Mouse (Mus musculus) hindbrain, embryonic 16.5 days (tissue): ENCODE results near the gene Marc2. TPM values are rescaled to one million over a fixed set of nuclear protein-coding genes. Genes with fewer than 3 reads are reported as not detected.

Source experiments
- ATAC-seq: fragments of 200-750 bp; cut with Nextera tagmentation; 2 replicates; pipeline ENCODE4 v1.8.0; 2017; ENCODE audit warnings: moderate TSS enrichment, moderate library complexity
- H3K27ac ChIP-seq: fragments of 300-500 bp; sonication (generic); 2 replicates; pipeline ENCODE4 v1.5.1; 2014; ENCODE audit warnings: low read depth, mild to moderate bottlenecking, control low read depth, low read length, moderate library complexity
- H3K27me3 ChIP-seq: fragments of 300-500 bp; sonication (generic); replicated peaks from 2 replicates; pipeline ENCODE4 v1.6.1; 2014; ENCODE audit warnings: low read length; ENCODE audit not compliant: control insufficient read depth, insufficient read depth
- H3K36me3 ChIP-seq: fragments of 300-500 bp; sonication (generic); 2 replicates; pipeline ENCODE4 v1.6.1; 2014; ENCODE audit warnings: mild to moderate bottlenecking, low read length, moderate library complexity, mixed read lengths; ENCODE audit not compliant: control insufficient read depth, insufficient read depth
- H3K4me1 ChIP-seq: fragments of 300-500 bp; sonication (generic); 2 replicates; pipeline ENCODE4 v1.6.1; 2014; ENCODE audit warnings: low read depth, low read length; ENCODE audit not compliant: control insufficient read depth, insufficient read depth
- H3K4me2 ChIP-seq: fragments of 300-500 bp; sonication (generic); 2 replicates; pipeline ENCODE4 v1.6.1; 2014; ENCODE audit warnings: mild to moderate bottlenecking, low read length, control low read depth, moderate library complexity
- H3K4me3 ChIP-seq: fragments of 300-500 bp; sonication (generic); 2 replicates; pipeline ENCODE4 v1.5.1; 2014; ENCODE audit warnings: mild to moderate bottlenecking, low read length, control low read depth, moderate library complexity
- H3K9ac ChIP-seq: fragments of 300-500 bp; sonication (generic); 2 replicates; pipeline ENCODE4 v1.6.1; 2014; ENCODE audit warnings: low read depth, mild to moderate bottlenecking, control low read depth, low read length, moderate library complexity
- H3K9me3 ChIP-seq: fragments of 300-500 bp; sonication (generic); 2 replicates; pipeline ENCODE4 v1.6.1; 2014; ENCODE audit warnings: mild to moderate bottlenecking, low read length, moderate library complexity; ENCODE audit not compliant: control insufficient read depth
- WGBS: fragments of 180-500 bp; shearing (Covaris S2); extraction: QIAGEN DNeasy Blood & Tissue Kit; methylation state at CpG from one replicate; pipeline ENCODE4 v1.1.7; 2014; 5-methylcytosine and 5-hydroxymethylcytosine counted together
- polyA plus RNA-seq: library from polyadenylated mRNA; unstranded; fragments of >200 nt; fragmentation: Nextera tagmentation; extraction: Ambion mirVana; gene quantifications from 2 replicates; pipeline ENCODE4 v1.2.1, GENCODE M21; 2015

Marc2 gene
- polyA plus RNA-seq, 1 experiment from 2014 or later = 129 TPM

GRCm38 (mm10) chr1:184860276-184860675, 14.0 kb upstream of the Marc2 start:
- H3K4me2 ChIP-seq = no peak overlapping the region
- no peak overlapping the region for H3K27ac ChIP-seq

GRCm38 (mm10) chr1:184858253-184858652, 12.0 kb upstream of the Marc2 start:
- no peak overlapping the region for H3K9ac ChIP-seq
- no peak overlapping the region for H3K27ac ChIP-seq
- no peak for ATAC-seq
- 93% methylated on average over 1 of the region's 1 CpGs for WGBS
- H3K27me3 ChIP-seq = no peaks in the 10 kb centered on the region
- H3K36me3 ChIP-seq = no peaks in the 10 kb centered on the region
- no peak overlapping the region for H3K4me2 ChIP-seq
- no peaks in the 10 kb centered on the region for H3K4me1 ChIP-seq
- H3K9me3 ChIP-seq = no peaks in the 10 kb centered on the region
- H3K4me3 ChIP-seq = no peak overlapping the region

More at GRCm38 (mm10) chr1:184860276-184860675, 14.0 kb upstream of the Marc2 start:
- Histone ChIP-seq H3K4me1 (no peaks in the 10 kb centered on the region), H3K36me3 (no peaks in the 10 kb centered on the region), H3K9me3 (no peaks in the 10 kb centered on the region), H3K4me3 (no peak overlapping the region), H3K9ac (no peak overlapping the region), H3K27me3 (no peaks in the 10 kb centered on the region)
- no peak for ATAC-seq
- 65% methylated on average over 3 of the region's 3 CpGs for WGBS

- Histone ChIP-seq H3K4me1 (no peaks in the 10 kb centered on the region), H3K4me3 (no peak overlapping the region), H3K27ac (no peak overlapping the region), H3K4me2 (no peak overlapping the region), H3K27me3 (no peaks in the 10 kb centered on the region), H3K9ac (no peak overlapping the region), H3K9me3 (no peaks in the 10 kb centered on the region), H3K36me3 (no peaks in the 10 kb centered on the region)
- ATAC-seq = no peak
- 88% methylated on average over 9 of the region's 9 CpGs for WGBS
Measured at GRCm38 (mm10) chr1:184857216-184857615, 11.0 kb upstream of the Marc2 start.

GRCm38 (mm10) chr1:184853922-184854321, 7.7 kb upstream of the Marc2 start:
- 67% methylated on average over 3 of the region's 3 CpGs for WGBS
- Histone ChIP-seq H3K27ac (no peak overlapping the region), H3K4me1 (peaks cover 4% of the 10 kb centered on the region)

GRCm38 (mm10) chr1:184853339-184853738, 7.1 kb upstream of the Marc2 start:
- Histone ChIP-seq H3K4me1 (peaks cover 4% of the 10 kb centered on the region), H3K36me3 (no peaks in the 10 kb centered on the region), H3K27ac (no peak overlapping the region), H3K9ac (no peak overlapping the region), H3K4me2 (peak overlapping the region; percentile 5; the same call in 1 of the 2 replicates), H3K27me3 (no peaks in the 10 kb centered on the region), H3K9me3 (no peaks in the 10 kb centered on the region), H3K4me3 (no peak overlapping the region)
- WGBS = 35% methylated on average over 5 of the region's 5 CpGs
- ATAC-seq = no peak

More at GRCm38 (mm10) chr1:184853922-184854321, 7.7 kb upstream of the Marc2 start:
- Histone ChIP-seq H3K36me3 (no peaks in the 10 kb centered on the region), H3K9ac (no peak overlapping the region), H3K27me3 (no peaks in the 10 kb centered on the region), H3K4me3 (no peak overlapping the region), H3K4me2 (no peak overlapping the region), H3K9me3 (no peaks in the 10 kb centered on the region)
- no peak for ATAC-seq

GRCm38 (mm10) chr1:184851741-184852618, 5.7 kb upstream of the Marc2 start:
- no peaks in the 10 kb centered on the region for H3K27me3 ChIP-seq

GRCm38 (mm10) chr1:184851166-184851565, 4.9 kb upstream of the Marc2 start:
- H3K27ac ChIP-seq = no peak overlapping the region
- 54% methylated on average over 7 of the region's 7 CpGs for WGBS
- no peak overlapping the region; the same call in 1 of the 2 replicates for H3K4me2 ChIP-seq
- ATAC-seq = no peak
- H3K9me3 ChIP-seq = no peaks in the 10 kb centered on the region
- H3K36me3 ChIP-seq = no peaks in the 10 kb centered on the region
- peaks cover 8% of the 10 kb centered on the region for H3K4me1 ChIP-seq
- H3K9ac ChIP-seq = no peak overlapping the region
- no peak overlapping the region for H3K4me3 ChIP-seq
- H3K27me3 ChIP-seq = no peaks in the 10 kb centered on the region

More at GRCm38 (mm10) chr1:184851741-184852618, 5.7 kb upstream of the Marc2 start:
- WGBS = 17% methylated on average over 31 of the region's 31 CpGs
- Histone ChIP-seq H3K36me3 (no peaks in the 10 kb centered on the region), H3K9ac (peak overlapping the region; percentile 47), H3K4me3 (peak overlapping the region; percentile 19; the same call in 1 of the 2 replicates), H3K4me2 (peak overlapping the region; percentile 56), H3K27ac (peak overlapping the region; percentile 67), H3K9me3 (no peaks in the 10 kb centered on the region), H3K4me1 (peaks cover 4% of the 10 kb centered on the region)
- peak; percentile 93 for ATAC-seq

GRCm38 (mm10) chr1:184846973-184847372, 722 bp upstream of the Marc2 start:
- no peak for ATAC-seq
- no peak overlapping the region for H3K27ac ChIP-seq
- 58% methylated on average over 3 of the region's 3 CpGs for WGBS
- H3K27me3 ChIP-seq = no peaks in the 10 kb centered on the region
- no peak overlapping the region for H3K9ac ChIP-seq
- H3K36me3 ChIP-seq = no peaks in the 10 kb centered on the region
- peaks cover 15% of the 10 kb centered on the region for H3K4me1 ChIP-seq
- H3K4me3 ChIP-seq = no peak overlapping the region
- peak overlapping the region; percentile 88 for H3K4me2 ChIP-seq
- H3K9me3 ChIP-seq = no peaks in the 10 kb centered on the region
